In the genomic region with DNA sequence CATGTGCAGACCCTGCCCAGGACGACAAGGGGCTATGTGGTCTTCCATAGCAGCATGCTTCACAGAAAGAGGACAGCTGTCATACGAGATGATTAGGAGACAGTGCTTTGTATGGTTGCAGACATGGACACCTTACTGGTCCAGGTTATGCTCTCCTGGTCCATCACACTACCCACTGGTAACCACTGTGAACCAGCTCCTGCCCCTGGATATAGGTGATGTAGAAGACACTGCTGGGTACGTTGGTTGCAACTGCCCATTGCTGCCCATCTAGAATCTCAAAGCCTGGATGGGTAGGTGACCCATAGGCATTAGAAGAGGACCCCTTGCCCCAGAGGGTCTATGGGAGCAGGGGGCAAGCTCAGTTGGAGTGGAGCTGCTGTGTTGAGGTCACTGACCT, we compare ENCODE assay signal across 29 mouse cellular contexts. TPM values are rescaled to one million over a fixed set of nuclear protein-coding genes. Genes with fewer than 3 reads are reported as not detected.
"Had no signal": no experiment of that assay in that cellular context is flagged by ENCODE, and none has a peak within 500 bp of the region (broad histone marks: within the 10 kb centered on the region; RNA-seq: fewer than 3 reads in every experiment).

No protein-coding gene starts in this region.

RNA-seq across cellular contexts. Expression of a gene that starts 1.2 kb away (rescaled TPM):
- polyA plus RNA-seq: limb, embryonic 10.5 days; limb, embryonic 11.5 days; limb, embryonic 12.5 days; liver, adult 2 months; liver, embryonic 11.5 days; liver, embryonic 12.5 days; liver, embryonic 13.5 days; liver, embryonic 14.5 days; liver, embryonic 15.5 days; liver, embryonic 16.5 days; liver, postnatal 0 days; lung, adult 2 months; lung, embryonic 14.5 days; lung, embryonic 16.5 days; lung, postnatal 0 days; macrophage; midbrain, embryonic 10.5 days; midbrain, embryonic 11.5 days; midbrain, embryonic 12.5 days; midbrain, embryonic 13.5 days; midbrain, embryonic 14.5 days; midbrain, embryonic 15.5 days; midbrain, embryonic 16.5 days; myocyte; neural tube, embryonic 11.5 days; neural tube, embryonic 12.5 days had no signal

RNA-seq across cellular contexts. Expression of a gene that starts 58.2 kb away (rescaled TPM):
- polyA plus RNA-seq: limb, embryonic 10.5 days; limb, embryonic 13.5 days; limb, embryonic 15.5 days; liver, adult 2 months; liver, embryonic 11.5 days; liver, embryonic 12.5 days; liver, embryonic 13.5 days; liver, embryonic 14.5 days; liver, embryonic 15.5 days; liver, embryonic 16.5 days; lung, embryonic 14.5 days; midbrain, embryonic 10.5 days; midbrain, embryonic 11.5 days; midbrain, embryonic 12.5 days; midbrain, embryonic 13.5 days; midbrain, embryonic 15.5 days; midbrain, embryonic 16.5 days; midbrain, postnatal 0 days; neural tube, embryonic 11.5 days; neural tube, embryonic 12.5 days had no signal
